Mouse (Mus musculus): ENCODE measurements around the gene Dcst2.

DNA sequence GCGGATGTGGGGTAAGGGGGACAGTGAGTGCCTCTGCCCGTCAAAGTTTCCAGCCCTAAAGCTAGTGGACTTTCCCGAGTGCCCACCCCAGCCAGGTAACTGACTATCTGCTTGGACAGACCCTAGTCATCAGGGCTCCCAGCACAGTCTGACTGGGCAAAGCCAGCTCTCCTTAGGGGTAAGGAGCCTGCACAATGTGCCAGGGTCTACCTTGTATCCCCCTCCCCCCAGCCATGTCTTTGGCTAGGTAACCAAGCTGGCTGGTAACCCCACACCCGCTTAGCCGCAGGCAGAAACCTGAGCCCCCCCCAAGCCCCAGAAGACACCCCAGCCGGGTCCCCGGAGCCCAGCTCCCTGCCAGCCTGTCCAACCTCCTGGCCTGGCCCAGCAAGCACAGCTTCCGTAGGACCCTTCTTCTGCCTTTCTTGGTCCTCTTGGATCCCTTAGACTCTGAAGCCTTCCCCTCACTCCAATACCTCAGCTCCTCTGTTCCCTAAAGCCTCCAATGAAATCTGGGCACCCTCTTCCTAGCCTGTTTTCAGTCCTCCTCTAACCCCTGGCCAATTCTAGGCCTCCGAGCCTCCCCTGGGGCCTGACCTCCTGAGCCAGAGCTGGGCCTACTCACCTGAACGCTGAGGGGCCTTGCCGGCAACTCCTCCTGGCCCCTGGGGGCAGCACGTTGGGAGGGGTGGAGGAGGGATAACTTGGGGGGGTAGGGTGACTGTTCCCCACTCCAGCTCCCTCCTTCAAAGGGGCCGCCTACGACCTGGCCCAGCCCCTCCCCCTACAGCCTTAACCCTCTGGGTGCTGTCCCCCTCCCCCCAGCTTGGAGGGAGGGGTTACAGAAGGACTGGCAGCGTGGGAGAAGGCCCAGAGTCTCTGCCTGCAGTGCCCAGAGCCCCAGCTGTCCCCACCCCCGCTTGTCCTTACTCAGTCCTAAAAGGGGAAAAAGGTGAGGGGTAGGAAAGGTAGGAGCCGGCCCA, 25.0 kb downstream of the Dcst2 start:
- TF ChIP-seq CTCF (IDR thresholded peaks at IDR 0.05; ENCODE audit: low read depth) (no peak), EP300 (IDR thresholded peaks at IDR 0.05; ENCODE audit: low read depth) (no peak)

Data from heart, postnatal 0 days (tissue).